Mouse (Mus musculus) neural tube, postnatal 0 days (tissue): Measurements from ENCODE around the gene Gm49425. TPM values are rescaled to one million over a fixed set of nuclear protein-coding genes. Genes with fewer than 3 reads are reported as not detected.

Experiments used
- microRNA-seq: library from miRNA; unstranded; fragments of <30 nt; microRNA quantifications from one replicate; pipeline ENCODE4, GENCODE M21; 2016
- polyA plus RNA-seq: library from polyadenylated mRNA; unstranded; fragments of >200 nt; fragmentation: Nextera tagmentation; extraction: Ambion mirVana; gene quantifications from 2 replicates; pipeline ENCODE4 v1.2.1, GENCODE M21; 2015

The Gm49425 gene
- polyA plus RNA-seq: 0.45 and 0.79 TPM in 2 replicates

DNA sequence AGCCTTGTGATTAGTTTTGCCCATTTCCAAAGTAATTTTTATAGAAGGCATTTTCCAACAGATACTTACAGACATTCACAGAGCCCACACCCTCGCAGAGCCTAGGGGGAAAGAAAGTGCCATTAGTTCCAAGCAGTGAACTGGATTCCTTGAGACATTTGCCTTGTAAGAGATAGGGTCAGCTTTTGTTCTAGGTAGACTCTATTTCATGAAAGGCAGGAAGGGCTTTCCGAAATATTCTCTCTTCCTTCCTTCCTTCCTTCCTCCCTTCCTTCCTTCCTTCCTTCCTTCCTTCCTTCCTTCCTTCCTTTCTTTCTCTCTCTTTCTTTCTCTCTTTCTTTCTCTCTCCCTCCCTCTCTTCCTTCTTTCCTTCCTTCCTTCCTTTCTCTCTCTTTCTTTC lies at the start of gene Gm49425:
Gene Gm49425, minus strand, starts transcription at position 101 of the 400 bp plus-strand sequence.

GRCm38 (mm10) chr15:101562850-101563249 lies 45.8 kb upstream of the Gm49425 start, which contains the start of gene Krt90:
Gene Krt90 (minus strand): TSS chr15:101562950.

GRCm38 (mm10) chr15:101550567-101550966 lies 33.5 kb upstream of the Gm49425 start, which contains the start of gene Krt82:
Gene Krt82 (minus strand): TSS chr15:101550667.

GRCm38 (mm10) chr15:101532720-101533119 lies 15.7 kb upstream of the Gm49425 start, which contains the start of gene Krt84:
Gene Krt84 (minus strand): TSS chr15:101532820.

GRCm38 (mm10) chr15:101491431-101491830 lies 25.6 kb downstream of the Gm49425 start, which contains the start of gene Krt83:
Gene Krt83 (minus strand): TSS chr15:101491512.

GRCm38 (mm10) chr15:101472952-101473528 lies 44.0 kb downstream of the Gm49425 start, which contains the start of gene Krt86:
Gene Krt86 (plus strand): TSS chr15:101473478.

Small RNAs within 50 kb of the gene (microRNA-seq; reads per million reads assigned to microRNA genes)
- gene Gm44393: not detected

Other genes with a start within 250 kb of the Gm49425 start
- gene Atg101, start 233.0 kb downstream of the Gm49425 start, polyA plus RNA-seq: 63.2 and 67.3 TPM in 2 replicates
- 0.26 and 0.34 TPM in 2 replicates for gene 6030408B16Rik, start 224.0 kb downstream of the Gm49425 start, polyA plus RNA-seq
- gene Krt80, start 147.1 kb downstream of the Gm49425 start, polyA plus RNA-seq: 0.58 and 0.74 TPM in 2 replicates
- gene Krt7, start 106.2 kb downstream of the Gm49425 start, polyA plus RNA-seq: 0.19 and 0.37 TPM in 2 replicates
- gene Krt87, start 78.5 kb downstream of the Gm49425 start, polyA plus RNA-seq: 1.1 and 1.2 TPM in 2 replicates
- gene Krt88, start 69.5 kb downstream of the Gm49425 start, polyA plus RNA-seq: not detected in 2 replicates
- not detected in 2 replicates for gene Krt81, start 53.5 kb downstream of the Gm49425 start, polyA plus RNA-seq
- 0.13 and 0.14 TPM in 2 replicates for gene Krt86, start 43.8 kb downstream of the Gm49425 start, polyA plus RNA-seq
- not detected in 2 replicates for gene Krt83, start 25.7 kb downstream of the Gm49425 start, polyA plus RNA-seq
- 0.05 TPM in 1 of 2 replicates, not detected in the other for gene Krt84, start 15.6 kb upstream of the Gm49425 start, polyA plus RNA-seq
- not detected in 2 replicates for gene Krt82, start 33.4 kb upstream of the Gm49425 start, polyA plus RNA-seq
- gene Krt90, start 45.7 kb upstream of the Gm49425 start, polyA plus RNA-seq: 0.11 and 0.28 TPM in 2 replicates
- 0.24 and 0.31 TPM in 2 replicates for gene Krt75, start 56.6 kb upstream of the Gm49425 start, polyA plus RNA-seq
- gene Gm5414, start 110.9 kb upstream of the Gm49425 start, polyA plus RNA-seq: not detected in 2 replicates
- gene Gm5478, start 130.1 kb upstream of the Gm49425 start, polyA plus RNA-seq: not detected in 2 replicates
- not detected in 2 replicates for gene Krt6b, start 163.0 kb upstream of the Gm49425 start, polyA plus RNA-seq
- gene Krt6a, start 177.0 kb upstream of the Gm49425 start, polyA plus RNA-seq: not detected in 2 replicates
- 0.12 and 0.17 TPM in 2 replicates for gene Krt5, start 195.6 kb upstream of the Gm49425 start, polyA plus RNA-seq
- 0.64 and 0.95 TPM in 2 replicates for gene Krt71, start 225.8 kb upstream of the Gm49425 start, polyA plus RNA-seq